Mouse (Mus musculus) embryonic facial prominence, embryonic 14.5 days (tissue): ENCODE measurements around the gene Prdm16. TPM values are rescaled to one million over a fixed set of nuclear protein-coding genes. Genes with fewer than 3 reads are reported as not detected.

Experiments
- ATAC-seq: fragments of 200-750 bp; cut with Nextera tagmentation; 2 replicates; pipeline ENCODE4 v1.8.0; 2017; ENCODE audit warnings: low read depth, moderate number of reproducible peaks, moderate TSS enrichment
- DNase-seq: peaks from one replicate; pipeline ENCODE4 v3.0.0-alpha.2; 2015; ENCODE audit warnings: low spot score
- H3K27ac ChIP-seq: fragments of 300-500 bp; sonication (generic); replicated peaks from 2 replicates; pipeline ENCODE4 v1.5.1; 2014; ENCODE audit warnings: low read depth, mild to moderate bottlenecking, low read length, moderate library complexity
- H3K27me3 ChIP-seq: fragments of 300-500 bp; sonication (generic); replicated peaks from 2 replicates; pipeline ENCODE4 v1.6.1; 2014; ENCODE audit warnings: low read length; ENCODE audit not compliant: control insufficient read depth, insufficient read depth
- H3K36me3 ChIP-seq: fragments of 300-500 bp; sonication (generic); 2 replicates; pipeline ENCODE4 v1.6.1; 2014; ENCODE audit warnings: low read length, mixed read lengths; ENCODE audit not compliant: control insufficient read depth, insufficient read depth
- H3K4me1 ChIP-seq: fragments of 300-500 bp; sonication (generic); 2 replicates; pipeline ENCODE4 v1.6.1; 2014; ENCODE audit warnings: antibody characterized with exemption, low read length; ENCODE audit not compliant: control insufficient read depth, insufficient read depth
- H3K4me2 ChIP-seq: fragments of 300-500 bp; sonication (generic); 2 replicates; pipeline ENCODE4 v1.6.1; 2014; ENCODE audit warnings: low read depth, mild to moderate bottlenecking, low read length, moderate library complexity, mixed read lengths
- H3K4me3 ChIP-seq: fragments of 300-500 bp; sonication (generic); 2 replicates; pipeline ENCODE4 v1.5.1; 2014; ENCODE audit warnings: low read depth, mild to moderate bottlenecking, low read length
- H3K9ac ChIP-seq: fragments of 300-500 bp; sonication (generic); 2 replicates; pipeline ENCODE4 v1.6.1; 2014; ENCODE audit warnings: low read depth, mild to moderate bottlenecking, low read length, moderate library complexity, mixed read lengths
- H3K9me3 ChIP-seq: fragments of 300-500 bp; sonication (generic); 2 replicates; pipeline ENCODE4 v1.6.1; 2016; ENCODE audit warnings: low read length; ENCODE audit not compliant: control insufficient read depth
- WGBS: fragments of 180-500 bp; shearing (Covaris S2); extraction: QIAGEN DNeasy Blood & Tissue Kit; methylation state at CpG from one replicate; pipeline ENCODE4 v1.1.7; 2014; 5-methylcytosine and 5-hydroxymethylcytosine counted together
- polyA plus RNA-seq: library from polyadenylated mRNA; unstranded; fragments of >200 nt; fragmentation: Nextera tagmentation; extraction: Ambion mirVana; gene quantifications from 2 replicates; pipeline ENCODE4 v1.2.1, GENCODE M21; 2014

Gene Prdm16
- polyA plus RNA-seq, 1 experiment from 2014 or later, result 12.7 TPM

DNA sequence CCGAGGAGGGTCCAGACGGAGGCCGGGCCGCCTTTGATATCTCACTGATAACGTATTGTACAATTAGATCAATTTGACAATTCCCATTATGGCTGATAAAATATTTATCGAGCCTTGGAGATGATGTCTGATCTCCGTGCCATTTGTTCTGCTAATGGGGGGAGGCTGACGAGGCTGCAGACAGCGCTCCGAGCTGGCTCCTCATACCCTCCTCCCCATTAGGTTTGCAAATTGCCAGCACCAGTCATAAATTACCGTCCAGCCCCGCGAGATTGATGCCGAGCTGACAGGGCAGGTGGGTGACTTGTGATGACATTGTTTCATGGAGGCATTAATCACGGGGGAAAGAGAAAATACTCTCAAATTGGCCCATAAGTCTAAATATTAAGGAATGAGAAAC lies 67.9 kb downstream of the Prdm16 start:
- no peak for DNase-seq
- no peaks in the 10 kb centered on the region for H3K36me3 ChIP-seq
- H3K4me1 ChIP-seq, result peaks cover 37% of the 10 kb centered on the region
- no peak overlapping the region for H3K4me3 ChIP-seq
- ATAC-seq, result no peak
- H3K4me2 ChIP-seq, result no peak overlapping the region
- H3K27me3 ChIP-seq, result peaks cover 16% of the 10 kb centered on the region
- no peak overlapping the region for H3K27ac ChIP-seq
- WGBS, result 51% methylated on average over 15 of the region's 15 CpGs
- H3K9me3 ChIP-seq, result no peaks in the 10 kb centered on the region
- H3K9ac ChIP-seq, result no peak overlapping the region

DNA sequence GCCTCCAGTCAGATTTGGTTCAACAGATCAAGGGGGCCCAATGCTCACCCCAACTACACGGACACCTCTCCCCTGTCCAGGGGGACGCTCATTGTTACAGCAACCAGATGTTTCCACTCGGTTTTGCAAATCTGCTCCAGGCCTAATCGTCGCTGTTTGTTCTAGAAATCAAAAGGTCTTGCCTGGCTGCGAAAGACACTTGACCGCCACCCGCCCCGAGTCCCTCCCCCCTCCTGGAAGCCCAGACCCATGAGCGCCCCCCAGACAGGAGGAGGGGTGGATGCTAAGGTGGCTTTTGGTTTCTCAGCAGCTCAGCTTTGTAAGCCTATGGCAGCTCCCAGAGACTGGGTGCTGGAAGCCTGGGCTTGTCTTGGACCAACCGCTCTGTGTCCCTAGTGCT lies 68.7 kb downstream of the Prdm16 start:
- Histone ChIP-seq H3K36me3 (no peaks in the 10 kb centered on the region), H3K4me2 (no peak overlapping the region), H3K4me3 (no peak overlapping the region), H3K9ac (no peak overlapping the region), H3K27me3 (peaks cover 18% of the 10 kb centered on the region), H3K27ac (no peak overlapping the region), H3K9me3 (no peaks in the 10 kb centered on the region), H3K4me1 (peaks cover 37% of the 10 kb centered on the region)
- DNase-seq (no peak), ATAC-seq (no peak)
- WGBS, result 13% methylated on average over 10 of the region's 11 CpGs

DNA sequence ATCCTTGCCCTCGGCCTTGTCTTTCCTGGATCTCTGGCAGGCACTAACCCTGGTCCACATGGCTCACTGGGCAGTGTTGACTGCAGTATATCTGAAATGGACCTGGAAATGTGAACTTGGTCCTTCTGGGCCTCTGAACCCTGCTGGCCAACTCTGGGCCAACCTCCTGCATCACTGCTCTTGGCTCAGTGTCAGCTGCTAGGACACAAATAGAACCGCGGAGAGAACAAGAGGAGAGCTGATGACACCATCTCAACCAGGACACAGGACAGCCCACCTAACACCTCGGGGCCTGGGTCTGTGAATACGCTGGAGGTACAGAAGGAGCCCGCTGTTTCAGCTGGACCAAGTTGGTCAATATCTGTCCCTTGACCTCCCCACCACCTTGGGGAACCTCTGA lies 73.5 kb downstream of the Prdm16 start:
- Histone ChIP-seq H3K27me3 (peaks cover 3% of the 10 kb centered on the region; the same call in 1 of the 2 replicates), H3K4me1 (peaks cover 15% of the 10 kb centered on the region), H3K9me3 (no peaks in the 10 kb centered on the region), H3K27ac (no peak overlapping the region), H3K4me3 (no peak overlapping the region), H3K4me2 (no peak overlapping the region), H3K9ac (no peak overlapping the region), H3K36me3 (no peaks in the 10 kb centered on the region)
- 94% methylated on average over 6 of the region's 6 CpGs for WGBS
- ATAC-seq (no peak), DNase-seq (no peak)

DNA sequence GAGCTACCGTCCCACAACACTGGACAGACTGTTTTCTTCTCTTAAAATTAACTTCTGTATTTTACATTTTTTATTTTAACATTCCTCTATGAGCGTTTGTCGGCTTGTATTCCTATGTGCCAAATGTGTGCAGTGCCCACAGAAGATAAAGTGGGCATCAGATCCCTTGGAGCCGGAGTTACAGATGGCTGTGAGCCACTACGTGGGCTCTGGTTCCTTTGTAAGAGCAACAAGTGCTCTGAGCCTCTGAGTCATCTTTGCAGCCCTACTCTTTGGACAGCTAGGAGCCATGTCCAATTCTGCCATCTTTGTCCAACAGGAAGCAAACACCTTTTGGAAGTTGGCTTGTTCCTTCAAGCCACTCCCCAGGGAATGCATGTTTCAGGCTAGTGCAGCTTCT lies 78.6 kb downstream of the Prdm16 start:
- DNase-seq (no peak), ATAC-seq (no peak)
- no peaks in the 10 kb centered on the region for H3K36me3 ChIP-seq
- no peak overlapping the region for H3K4me3 ChIP-seq
- WGBS, result 91% methylated on average over 5 of the region's 5 CpGs
- H3K9me3 ChIP-seq, result no peaks in the 10 kb centered on the region
- H3K27me3 ChIP-seq, result peaks cover 3% of the 10 kb centered on the region
- peaks cover 8% of the 10 kb centered on the region; the same call in 1 of the 2 replicates for H3K4me1 ChIP-seq
- no peak overlapping the region for H3K4me2 ChIP-seq
- H3K27ac ChIP-seq, result no peak overlapping the region
- no peak overlapping the region for H3K9ac ChIP-seq

DNA sequence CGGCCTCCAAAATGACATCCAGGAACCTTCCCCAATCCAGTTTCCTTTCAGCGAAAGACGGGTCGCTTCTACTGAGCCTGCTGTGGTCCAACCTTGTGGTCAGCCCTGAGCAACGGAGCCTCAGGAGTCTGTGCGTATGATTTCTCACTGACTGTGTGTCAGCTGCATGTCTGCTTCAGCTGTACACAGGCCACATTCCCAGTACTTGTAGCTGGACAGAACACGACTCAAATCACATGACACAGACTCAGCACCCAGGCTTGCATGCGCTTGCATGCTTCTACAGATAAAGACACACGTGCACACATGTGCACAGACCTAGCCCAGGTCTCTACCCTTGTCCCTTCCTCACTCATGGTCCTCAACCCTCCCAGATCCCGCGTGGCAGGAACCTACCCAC lies 79.5 kb downstream of the Prdm16 start:
- Histone ChIP-seq H3K4me1 (peaks cover 8% of the 10 kb centered on the region; the same call in 1 of the 2 replicates), H3K27me3 (peaks cover 3% of the 10 kb centered on the region), H3K4me2 (no peak overlapping the region), H3K9ac (no peak overlapping the region), H3K27ac (no peak overlapping the region), H3K36me3 (no peaks in the 10 kb centered on the region), H3K9me3 (no peaks in the 10 kb centered on the region), H3K4me3 (no peak overlapping the region)
- ATAC-seq (no peak), DNase-seq (no peak)
- WGBS, result 76% methylated on average over 11 of the region's 11 CpGs

DNA sequence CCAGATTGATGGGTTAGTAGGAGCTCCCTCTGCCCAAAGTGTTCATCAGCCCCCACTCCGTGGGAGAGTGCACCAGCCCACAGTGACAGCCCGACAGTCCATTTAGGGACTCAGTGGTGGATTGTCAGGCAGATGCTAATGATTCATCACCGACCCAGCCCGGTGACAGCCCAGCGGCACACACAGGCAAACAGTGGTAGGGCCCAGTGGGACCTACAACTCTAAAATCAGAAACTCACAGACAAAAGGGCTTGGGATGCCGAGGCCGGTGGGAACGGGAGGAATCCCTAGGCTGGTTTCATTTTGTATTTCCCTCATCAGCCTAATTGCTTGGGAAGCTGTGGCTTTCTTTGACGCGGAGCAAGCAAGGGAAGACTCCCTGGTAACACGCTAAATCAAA lies 80.3 kb downstream of the Prdm16 start:
- Histone ChIP-seq H3K4me3 (no peak overlapping the region), H3K36me3 (no peaks in the 10 kb centered on the region), H3K27ac (no peak overlapping the region), H3K9ac (no peak overlapping the region), H3K4me1 (peaks cover 8% of the 10 kb centered on the region; the same call in 1 of the 2 replicates), H3K4me2 (no peak overlapping the region), H3K9me3 (no peaks in the 10 kb centered on the region), H3K27me3 (peaks cover 3% of the 10 kb centered on the region)
- WGBS, result 51% methylated on average over 11 of the region's 11 CpGs
- ATAC-seq, result no peak
- DNase-seq, result no peak

DNA sequence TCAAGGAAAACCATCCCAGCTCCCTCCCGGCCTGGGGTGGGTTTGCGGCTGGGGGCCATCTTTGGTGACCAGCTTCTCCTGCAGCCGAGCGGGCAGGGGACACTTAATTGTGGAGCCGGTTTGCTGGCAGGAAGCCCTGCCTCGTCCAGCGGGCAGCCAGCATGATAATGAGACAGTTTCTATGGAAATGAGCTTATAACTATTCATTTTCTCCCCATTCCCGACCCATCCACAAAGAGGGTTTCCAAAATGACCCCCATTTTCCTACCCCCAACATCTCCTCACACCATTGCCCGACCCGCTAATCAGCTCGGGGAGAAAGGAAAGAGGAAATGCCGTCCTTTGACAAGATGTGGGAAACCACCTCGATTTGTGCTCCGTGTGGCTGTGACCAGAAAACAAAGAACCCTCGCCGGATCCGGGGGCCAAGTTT lies 86.7 kb downstream of the Prdm16 start:
- DNase-seq (no peak), ATAC-seq (no peak)
- Histone ChIP-seq H3K9me3 (no peaks in the 10 kb centered on the region), H3K36me3 (no peaks in the 10 kb centered on the region), H3K4me1 (peaks cover 9% of the 10 kb centered on the region; the same call in 1 of the 2 replicates), H3K4me2 (peak overlapping the region; percentile 39), H3K9ac (peak overlapping the region; percentile 17; the same call in 1 of the 2 replicates), H3K4me3 (peak overlapping the region; percentile 8; the same call in 1 of the 2 replicates), H3K27me3 (no peaks in the 10 kb centered on the region), H3K27ac (no peak overlapping the region)
- 30% methylated on average over 17 of the region's 17 CpGs for WGBS

DNA sequence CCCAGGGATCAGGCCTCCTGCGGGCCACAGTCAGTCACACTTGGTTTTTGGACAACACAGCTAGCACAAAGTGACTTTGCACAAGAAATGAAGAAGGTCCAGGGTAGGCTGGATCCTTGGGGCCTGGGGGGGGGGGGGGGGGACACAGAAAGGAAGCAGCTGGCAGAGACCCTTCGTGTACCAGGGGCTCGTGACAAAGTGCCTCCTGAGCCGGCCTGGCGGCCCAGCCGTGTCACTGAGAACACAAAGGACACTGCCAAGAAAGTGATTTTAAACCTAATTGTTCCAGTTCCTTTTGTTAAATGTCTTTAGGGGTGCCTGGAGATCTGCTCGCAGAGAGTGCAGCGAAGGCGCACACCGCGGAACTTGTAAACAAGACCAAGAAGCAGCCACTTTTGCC lies 87.2 kb downstream of the Prdm16 start:
- 58% methylated on average over 11 of the region's 11 CpGs for WGBS
- Histone ChIP-seq H3K4me2 (peak overlapping the region; percentile 39), H3K4me1 (peaks cover 9% of the 10 kb centered on the region; the same call in 1 of the 2 replicates)

DNA sequence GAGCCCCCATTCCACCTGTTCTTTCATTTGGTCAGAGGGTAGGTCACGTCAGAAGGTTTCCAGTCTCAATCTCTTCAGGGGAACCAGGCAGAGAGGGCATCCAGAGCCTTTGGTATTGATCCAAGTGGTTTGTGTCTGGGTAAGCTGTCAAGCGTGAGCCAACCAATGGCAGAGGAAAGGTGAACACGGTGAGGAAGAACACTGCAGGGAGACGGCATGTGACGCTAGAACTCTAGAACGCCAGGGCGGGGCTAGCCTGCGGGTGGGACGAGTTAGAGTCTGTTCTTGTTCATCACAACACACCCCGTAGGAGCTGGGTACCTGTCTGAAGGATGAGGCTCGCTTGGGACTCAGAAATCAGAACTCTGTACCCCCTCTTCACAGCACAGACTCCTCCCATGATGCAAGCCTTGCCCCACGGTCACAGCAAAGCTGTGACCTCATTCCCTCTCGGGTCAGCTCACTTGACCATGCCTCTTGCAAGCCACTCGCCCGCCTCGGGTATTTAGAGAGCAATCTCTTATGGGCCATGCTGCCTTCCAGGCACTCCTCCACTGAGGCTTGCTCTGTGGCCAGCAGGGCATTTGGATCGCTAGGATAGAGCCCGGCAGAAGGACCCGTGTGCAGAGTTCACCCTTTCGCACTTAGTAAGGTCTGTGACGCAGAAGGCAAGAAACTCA lies 89.4 kb downstream of the Prdm16 start:
- Histone ChIP-seq H3K4me3 (no peak overlapping the region), H3K4me1 (peaks cover 14% of the 10 kb centered on the region), H3K27ac (no peak overlapping the region), H3K36me3 (no peaks in the 10 kb centered on the region), H3K4me2 (no peak overlapping the region), H3K9ac (no peak overlapping the region), H3K27me3 (no peaks in the 10 kb centered on the region), H3K9me3 (no peaks in the 10 kb centered on the region)
- no peak for ATAC-seq
- no peak for DNase-seq
- 67% methylated on average over 20 of the region's 21 CpGs for WGBS

More for the DNA sequence above, 87.2 kb downstream of the Prdm16 start:
- DNase-seq (no peak), ATAC-seq (no peak)
- no peak overlapping the region for H3K27ac ChIP-seq
- no peaks in the 10 kb centered on the region for H3K36me3 ChIP-seq
- no peak overlapping the region for H3K4me3 ChIP-seq
- H3K9ac ChIP-seq, result no peak overlapping the region
- H3K27me3 ChIP-seq, result no peaks in the 10 kb centered on the region
- no peaks in the 10 kb centered on the region for H3K9me3 ChIP-seq
